Mouse (Mus musculus): ENCODE results near the gene Paqr3. TPM values are rescaled to one million over a fixed set of nuclear protein-coding genes. Genes with fewer than 3 reads are reported as not detected.

Paqr3 gene
- polyA plus RNA-seq (2015; fragmentation: Nextera tagmentation; extraction: Ambion mirVana): 3.9 TPM in 2 replicates

GRCm38 (mm10) chr5:97111207-97111910 lies at the start of gene Paqr3:
Gene Paqr3, minus strand, starts transcription at chr5:97111596.
- Histone ChIP-seq H3K27ac (peak within 1 kb of the TSS; percentile 63), H3K9ac (peak within 1 kb of the TSS; percentile 51), H3K9me3 (no peaks in the 10 kb centered on the region), H3K27me3 (no peaks in the 10 kb centered on the region), H3K4me3 (peak within 1 kb of the TSS; percentile 74), H3K4me1 (peaks cover 12% of the 10 kb centered on the region), H3K36me3 (no peaks in the 10 kb centered on the region), H3K4me2 (peak within 1 kb of the TSS; percentile 72)
- peak; percentile 98 for ATAC-seq (ENCODE audit: insufficient number of reproducible peaks, low FRiP score, low TSS enrichment, low read depth)
- under 1% methylated on average over 57 of the region's 62 CpGs for WGBS

GRCm38 (mm10) chr5:97154688-97155087 lies 43.3 kb upstream of the Paqr3 start:
- Histone ChIP-seq H3K4me3 (no peak overlapping the region), H3K27me3 (no peaks in the 10 kb centered on the region), H3K36me3 (no peaks in the 10 kb centered on the region), H3K4me2 (no peak overlapping the region), H3K9me3 (no peaks in the 10 kb centered on the region; the same call in 1 of the 2 replicates), H3K9ac (no peak overlapping the region), H3K27ac (no peak overlapping the region), H3K4me1 (no peaks in the 10 kb centered on the region)
- ATAC-seq (ENCODE audit: insufficient number of reproducible peaks, low FRiP score, low TSS enrichment, low read depth): no peak
- 48% methylated on average over 1 of the region's 1 CpGs for WGBS

GRCm38 (mm10) chr5:97135331-97135730 lies 23.9 kb upstream of the Paqr3 start:
- Histone ChIP-seq H3K27ac (no peak overlapping the region), H3K4me1 (no peaks in the 10 kb centered on the region), H3K27me3 (no peaks in the 10 kb centered on the region), H3K4me3 (no peak overlapping the region), H3K4me2 (no peak overlapping the region), H3K36me3 (no peaks in the 10 kb centered on the region), H3K9ac (no peak overlapping the region), H3K9me3 (no peaks in the 10 kb centered on the region)
- ATAC-seq (ENCODE audit: insufficient number of reproducible peaks, low FRiP score, low TSS enrichment, low read depth): no peak
- 72% methylated on average over 2 of the region's 2 CpGs for WGBS

GRCm38 (mm10) chr5:97129589-97129988 lies 18.2 kb upstream of the Paqr3 start:
- no peaks in the 10 kb centered on the region for H3K9me3 ChIP-seq
- no peak overlapping the region for H3K27ac ChIP-seq
- no peaks in the 10 kb centered on the region for H3K36me3 ChIP-seq
- H3K4me3 ChIP-seq: no peak overlapping the region
- H3K4me2 ChIP-seq: no peak overlapping the region
- 73% methylated on average over 2 of the region's 2 CpGs for WGBS
- ATAC-seq (ENCODE audit: insufficient number of reproducible peaks, low FRiP score, low TSS enrichment, low read depth): no peak
- H3K27me3 ChIP-seq: peaks cover 6% of the 10 kb centered on the region; the same call in 1 of the 2 replicates
- H3K4me1 ChIP-seq: no peaks in the 10 kb centered on the region
- H3K9ac ChIP-seq: no peak overlapping the region

GRCm38 (mm10) chr5:97128242-97129226 lies 17.1 kb upstream of the Paqr3 start:
- WGBS: 48% methylated on average over 21 of the region's 21 CpGs
- no peak overlapping the region for H3K4me3 ChIP-seq
- ATAC-seq (ENCODE audit: insufficient number of reproducible peaks, low FRiP score, low TSS enrichment, low read depth): no peak

GRCm38 (mm10) chr5:97127284-97127683 lies 15.9 kb upstream of the Paqr3 start:
- WGBS: 72% methylated on average over 6 of the region's 6 CpGs
- Histone ChIP-seq H3K4me2 (no peak overlapping the region), H3K4me1 (no peaks in the 10 kb centered on the region), H3K9me3 (no peaks in the 10 kb centered on the region), H3K27me3 (peaks cover 6% of the 10 kb centered on the region; the same call in 1 of the 2 replicates), H3K27ac (no peak overlapping the region), H3K36me3 (no peaks in the 10 kb centered on the region), H3K9ac (no peak overlapping the region), H3K4me3 (no peak overlapping the region)
- ATAC-seq (ENCODE audit: insufficient number of reproducible peaks, low FRiP score, low TSS enrichment, low read depth): no peak

More at GRCm38 (mm10) chr5:97128242-97129226, 17.1 kb upstream of the Paqr3 start:
- Histone ChIP-seq H3K27me3 (peaks cover 6% of the 10 kb centered on the region; the same call in 1 of the 2 replicates), H3K9ac (no peak overlapping the region), H3K36me3 (no peaks in the 10 kb centered on the region), H3K4me2 (0 out of 2 replicates have a peak overlapping the region, but pooled peaks have one; percentile 2), H3K4me1 (no peaks in the 10 kb centered on the region), H3K9me3 (no peaks in the 10 kb centered on the region), H3K27ac (no peak overlapping the region)

- H3K27ac ChIP-seq: no peak overlapping the region
- WGBS: 19% methylated on average over 4 of the region's 4 CpGs
- H3K36me3 ChIP-seq: no peaks in the 10 kb centered on the region
- no peak for ATAC-seq (ENCODE audit: insufficient number of reproducible peaks, low FRiP score, low TSS enrichment, low read depth)
- H3K9me3 ChIP-seq: no peaks in the 10 kb centered on the region
- H3K4me2 ChIP-seq: no peak overlapping the region
- no peaks in the 10 kb centered on the region for H3K4me1 ChIP-seq
- H3K9ac ChIP-seq: no peak overlapping the region
- no peak overlapping the region for H3K4me3 ChIP-seq
- H3K27me3 ChIP-seq: peaks cover 6% of the 10 kb centered on the region; the same call in 1 of the 2 replicates
Observed at GRCm38 (mm10) chr5:97126005-97126404, 14.6 kb upstream of the Paqr3 start.

- ATAC-seq (ENCODE audit: insufficient number of reproducible peaks, low FRiP score, low TSS enrichment, low read depth): no peak
- Histone ChIP-seq H3K9me3 (no peaks in the 10 kb centered on the region), H3K4me2 (no peak overlapping the region), H3K4me1 (no peaks in the 10 kb centered on the region), H3K9ac (no peak overlapping the region), H3K27me3 (peaks cover 6% of the 10 kb centered on the region; the same call in 1 of the 2 replicates), H3K4me3 (no peak overlapping the region), H3K36me3 (no peaks in the 10 kb centered on the region), H3K27ac (no peak overlapping the region)
- WGBS: 60% methylated on average over 10 of the region's 10 CpGs
Observed at GRCm38 (mm10) chr5:97125459-97125970, 14.1 kb upstream of the Paqr3 start.

GRCm38 (mm10) chr5:97124977-97125376 lies 13.6 kb upstream of the Paqr3 start:
- no peak overlapping the region for H3K4me2 ChIP-seq
- no peak overlapping the region for H3K4me3 ChIP-seq
- H3K27ac ChIP-seq: no peak overlapping the region
- peaks cover 6% of the 10 kb centered on the region; the same call in 1 of the 2 replicates for H3K27me3 ChIP-seq
- H3K36me3 ChIP-seq: no peaks in the 10 kb centered on the region
- H3K9ac ChIP-seq: no peak overlapping the region
- H3K4me1 ChIP-seq: no peaks in the 10 kb centered on the region
- WGBS: 56% methylated on average over 12 of the region's 12 CpGs
- ATAC-seq (ENCODE audit: insufficient number of reproducible peaks, low FRiP score, low TSS enrichment, low read depth): no peak
- H3K9me3 ChIP-seq: no peaks in the 10 kb centered on the region

GRCm38 (mm10) chr5:97110697-97111096 lies 699 bp downstream of the Paqr3 start:
- peaks cover 12% of the 10 kb centered on the region for H3K4me1 ChIP-seq
- no peak overlapping the region for H3K27ac ChIP-seq
- 20% methylated on average over 5 of the region's 5 CpGs for WGBS
- peak overlapping the region; percentile 51 for H3K9ac ChIP-seq
- ATAC-seq (ENCODE audit: insufficient number of reproducible peaks, low FRiP score, low TSS enrichment, low read depth): no peak
- no peaks in the 10 kb centered on the region for H3K9me3 ChIP-seq
- peak overlapping the region; percentile 74 for H3K4me3 ChIP-seq
- no peaks in the 10 kb centered on the region for H3K36me3 ChIP-seq
- no peaks in the 10 kb centered on the region for H3K27me3 ChIP-seq
- peak overlapping the region; percentile 72 for H3K4me2 ChIP-seq

GRCm38 (mm10) chr5:97110133-97110532 lies 1.3 kb downstream of the Paqr3 start:
- WGBS: 26% methylated on average over 2 of the region's 2 CpGs
- no peaks in the 10 kb centered on the region for H3K27me3 ChIP-seq
- H3K9me3 ChIP-seq: no peaks in the 10 kb centered on the region
- H3K4me3 ChIP-seq: no peak overlapping the region
- H3K4me1 ChIP-seq: peaks cover 12% of the 10 kb centered on the region
- 0 out of 2 replicates have a peak, but pooled peaks cover under 1% of the 10 kb centered on the region for H3K36me3 ChIP-seq
- no peak overlapping the region for H3K27ac ChIP-seq
- H3K9ac ChIP-seq: no peak overlapping the region
- ATAC-seq (ENCODE audit: insufficient number of reproducible peaks, low FRiP score, low TSS enrichment, low read depth): no peak
- H3K4me2 ChIP-seq: peak overlapping the region; percentile 72; the same call in 1 of the 2 replicates

Measured in limb, embryonic 15.5 days (tissue).